Mouse (Mus musculus): ENCODE measurements around the gene Egfl6. TPM values are rescaled to one million over a fixed set of nuclear protein-coding genes. Genes with fewer than 3 reads are reported as not detected.

Gene Egfl6
- total and polyA plus RNA-seq, 3 experiments, result 0.28 TPM; not detected in 2

DNA sequence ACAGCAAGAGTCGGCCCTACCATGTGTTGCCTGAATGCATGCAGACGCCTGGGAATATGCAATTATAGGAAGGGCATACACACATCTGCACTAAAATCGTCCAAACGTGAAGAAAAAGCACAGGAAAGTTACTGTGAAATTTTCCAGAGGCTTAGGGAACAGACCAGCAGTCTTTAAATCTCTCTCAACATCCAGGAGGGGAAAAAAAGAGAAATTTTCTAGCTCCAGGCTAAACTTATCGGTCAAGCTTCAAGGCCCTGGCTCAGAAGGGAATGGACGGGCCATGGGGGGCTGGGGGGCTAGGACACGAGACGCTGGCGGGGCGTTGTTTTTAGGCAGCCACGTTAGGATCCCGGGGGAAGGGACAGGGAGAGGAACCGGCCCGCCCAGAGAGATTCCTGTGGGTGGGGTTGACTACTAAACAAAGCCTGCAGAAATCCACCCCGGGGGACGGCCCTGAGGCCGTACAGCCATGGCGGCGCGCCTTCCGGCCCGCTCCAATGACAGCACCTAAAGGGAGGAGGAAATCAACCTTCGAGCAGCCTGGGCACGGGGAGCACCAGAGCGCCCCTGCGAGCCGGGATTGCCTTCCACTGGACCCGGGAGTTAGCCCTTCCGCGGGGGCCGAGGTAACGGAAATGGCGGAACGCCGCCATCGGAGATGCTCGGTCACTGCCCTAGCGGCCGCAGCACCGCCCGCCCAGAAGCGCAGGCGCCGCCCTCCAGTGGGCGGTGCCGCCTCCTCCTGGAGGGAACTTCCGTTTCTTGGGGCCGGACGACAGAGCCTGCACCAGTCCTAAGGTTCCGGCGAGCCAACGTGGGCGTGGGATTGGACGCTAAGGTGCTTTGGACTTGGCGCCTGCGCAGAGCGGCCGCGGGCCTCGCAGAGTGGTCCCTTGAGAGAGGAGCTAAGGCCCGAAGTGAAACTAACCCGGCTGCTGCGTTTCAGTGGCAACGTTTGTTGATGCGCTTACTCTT lies 75.5 kb downstream of the Egfl6 start:
- Histone ChIP-seq H3K9ac (ENCODE audit: control insufficient read depth, low read depth, low read length, poor library complexity, severe bottlenecking) (peak overlapping the region; percentile 99), H3K27me3 (ENCODE audit: control insufficient read depth in 1 of 2, insufficient read depth in 2 of 2, low read length in 2 of 2) (no peaks in the 10 kb centered on the region), H3K4me1 (ENCODE audit: control insufficient read depth in 1 of 2, insufficient read depth in 2 of 2, low read length in 2 of 2) (peaks cover 4 to 20% of the 10 kb centered on the region in 2 experiments), H3K36me3 (ENCODE audit: control insufficient read depth in 1 of 2, insufficient read depth in 2 of 2, low read length in 2 of 2) (peaks cover 0 to 29% of the 10 kb centered on the region in 2 experiments; a peak in 2 of 4 replicates), H3K79me2 (ENCODE audit: control insufficient read depth, insufficient read depth, low read length, poor library complexity) (peaks cover 7% of the 10 kb centered on the region; the same call in 1 of the 2 replicates), H3K27ac (ENCODE audit: control insufficient read depth, low read depth, low read length) (peak overlapping the region; percentile 93), H3K4me3 (ENCODE audit: control insufficient read depth in 1 of 2, insufficient read depth in 1 of 2, low read depth in 2 of 2, low read length in 2 of 2) (peak overlapping the region; percentile 78 to 96), H3K9me3 (replicated peaks; ENCODE audit: insufficient read depth, low read length) (no peaks in the 10 kb centered on the region)
- peak; percentile 99 for DNase-seq (ENCODE audit: low read depth, low spot score)
- TF ChIP-seq JUND (IDR thresholded peaks at IDR 0.05; ENCODE audit: low read depth, low read length) (no peak), ZC3H11A (IDR thresholded peaks at IDR 0.05; ENCODE audit: low read depth, low read length) (no peak), ZKSCAN1 (IDR thresholded peaks at IDR 0.05; ENCODE audit: low read depth, low read length) (no peak), USF2 (IDR thresholded peaks at IDR 0.05; ENCODE audit: borderline replicate concordance in 1 of 2, insufficient read depth in 1 of 2, low read depth in 1 of 2, low read length in 2 of 2) (no peak), ETS1 (IDR thresholded peaks at IDR 0.05; ENCODE audit: low read depth, low read length) (no peak; the same call in 1 of the 2 replicates), MXI1 (IDR thresholded peaks at IDR 0.05; ENCODE audit: low read depth, low read length) (peak; percentile 45), ZNF384 (IDR thresholded peaks at IDR 0.05; ENCODE audit: low read depth, low read length) (no peak), MEF2A (IDR thresholded peaks at IDR 0.05; ENCODE audit: extremely low read depth, insufficient replicate concordance, low read depth, low read length, poor library complexity, severe bottlenecking) (0 out of 2 replicates have a peak, but pooled peaks have one; percentile 17), USF1 (IDR thresholded peaks at IDR 0.05; ENCODE audit: low read depth, low read length) (peak; percentile 39; the same call in 1 of the 2 replicates), NRF1 (IDR thresholded peaks at IDR 0.05; ENCODE audit: insufficient read depth, low read depth, low read length, poor library complexity, severe bottlenecking) (peak; percentile 95), POLR2AphosphoS2 (IDR thresholded peaks at IDR 0.05; ENCODE audit: low read length) (peak; percentile 86), CHD1 (IDR thresholded peaks at IDR 0.05; ENCODE audit: low read depth, low read length) (no peak), TCF12 (IDR thresholded peaks at IDR 0.05; ENCODE audit: low read depth, low read length) (peak; percentile 52; the same call in 1 of the 2 replicates), E2F4 (IDR thresholded peaks at IDR 0.05; ENCODE audit: borderline replicate concordance, low read depth, low read length) (no peak), EP300 (IDR thresholded peaks at IDR 0.05; ENCODE audit: low read depth in 1 of 2, low read length in 2 of 2) (no peak), MYB (IDR thresholded peaks at IDR 0.05; ENCODE audit: low read depth, low read length) (no peak), TAL1 (IDR thresholded peaks at IDR 0.05; ENCODE audit: low read length) (no peak), ZMIZ1 (IDR thresholded peaks at IDR 0.05; ENCODE audit: low read depth, low read length) (peak; percentile 88), SMC3 (IDR thresholded peaks at IDR 0.05; ENCODE audit: low read depth, low read length) (no peak), RCOR1 (IDR thresholded peaks at IDR 0.05; ENCODE audit: low read depth, low read length) (no peak), NELFE (IDR thresholded peaks at IDR 0.05; ENCODE audit: low read depth, low read length) (peak; percentile 95), RAD21 (IDR thresholded peaks at IDR 0.05; ENCODE audit: low read depth, low read length) (no peak), POLR2A (IDR thresholded peaks at IDR 0.05; ENCODE audit: control insufficient read depth in 1 of 2, insufficient read depth in 1 of 2, low read depth in 1 of 2, low read length in 2 of 2, poor library complexity in 1 of 2) (peak; percentile 85 to 96), GABPA (IDR thresholded peaks at IDR 0.05; ENCODE audit: low read depth, low read length) (no peak), KAT2A (conservative IDR thresholded peaks at IDR 0.05; ENCODE audit: low read depth, low read length) (no peak), CHD2 (IDR thresholded peaks at IDR 0.05; ENCODE audit: low read length) (no peak), POLR2AphosphoS5 (IDR thresholded peaks at IDR 0.05; ENCODE audit: borderline replicate concordance, low read depth, low read length) (no peak), SIN3A (IDR thresholded peaks at IDR 0.05; ENCODE audit: low read length) (peak; percentile 82), TBP (IDR thresholded peaks at IDR 0.05; ENCODE audit: low read depth, low read length) (peak; percentile 76), MAFK (IDR thresholded peaks at IDR 0.05; ENCODE audit: borderline replicate concordance, low read depth, low read length) (no peak), CTCF (IDR thresholded peaks at IDR 0.05 in 2 of 3, conservative IDR thresholded peaks at IDR 0.05 in 1 of 3; ENCODE audit: control insufficient read depth in 1 of 3, insufficient read depth in 1 of 3, low read depth in 2 of 3, low read length in 3 of 3, poor library complexity in 1 of 3, severe bottlenecking in 1 of 3) (no peak), ELF1 (IDR thresholded peaks at IDR 0.05; ENCODE audit: low read depth, low read length) (peak; percentile 67; the same call in 1 of the 2 replicates), BHLHE40 (IDR thresholded peaks at IDR 0.05; ENCODE audit: borderline replicate concordance, low read depth, low read length) (no peak), MAX (IDR thresholded peaks at IDR 0.05; ENCODE audit: low read length) (peak; percentile 75), GATA1 (IDR thresholded peaks at IDR 0.05; ENCODE audit: low read depth, low read length) (no peak)
